Mouse (Mus musculus): ENCODE measurements at regions not wholly inside any gene's neighbourhood (a gene's known extent, or its start where the extent isn't known, plus 50 kb on each side); places are given as distances from the start of the nearest gene placed in this dataset.

- DNase-seq (ENCODE audit: low spot score): no peak
Observed at GRCm38 (mm10) chr1:133549816-133550215, 60.3 kb downstream of the Snrpe start.

GRCm38 (mm10) chr1:133548971-133549370, 61.1 kb downstream of the Snrpe start:
- no peak for DNase-seq (ENCODE audit: low spot score)

DNA sequence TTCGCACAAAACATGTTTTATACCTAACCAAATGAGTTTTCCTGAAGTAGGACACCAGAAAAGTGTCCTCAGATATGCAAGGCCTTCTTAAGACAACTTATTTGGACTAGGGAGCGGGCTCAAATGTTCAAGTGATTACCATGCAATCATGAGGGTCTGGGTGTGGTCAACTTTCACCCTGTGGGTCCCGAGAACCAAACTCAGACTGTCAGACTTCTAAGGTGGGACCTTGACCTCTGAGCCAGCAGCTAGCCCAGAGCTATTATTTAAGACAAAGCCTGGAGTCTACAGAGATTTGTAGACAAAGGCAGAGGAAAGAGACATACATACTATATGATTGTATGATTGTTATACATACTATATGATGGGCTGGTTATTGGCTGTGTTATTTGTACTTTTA, 62.5 kb downstream of the Snrpe start:
- no peak for DNase-seq (ENCODE audit: low spot score)

DNA sequence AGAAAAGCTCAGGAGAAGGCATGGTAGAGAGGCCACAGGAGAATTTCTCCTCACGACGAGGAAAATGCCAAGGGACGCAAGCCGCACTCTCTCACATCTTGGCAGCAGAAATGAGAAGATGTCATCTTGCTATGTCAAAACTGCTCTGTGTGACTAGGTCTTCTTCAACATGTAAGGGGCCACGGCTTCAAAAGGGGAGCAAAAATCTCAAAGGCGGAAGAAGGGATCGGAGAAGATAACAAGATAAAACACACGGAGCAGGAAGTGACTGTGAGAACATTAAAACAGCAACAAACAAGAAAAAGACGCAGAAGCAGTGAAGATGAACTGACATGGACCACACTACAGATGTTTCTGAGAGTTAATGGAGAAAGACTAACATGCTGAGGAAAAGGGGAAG, 65.1 kb downstream of the Snrpe start:
- DNase-seq (ENCODE audit: low spot score): no peak

DNA sequence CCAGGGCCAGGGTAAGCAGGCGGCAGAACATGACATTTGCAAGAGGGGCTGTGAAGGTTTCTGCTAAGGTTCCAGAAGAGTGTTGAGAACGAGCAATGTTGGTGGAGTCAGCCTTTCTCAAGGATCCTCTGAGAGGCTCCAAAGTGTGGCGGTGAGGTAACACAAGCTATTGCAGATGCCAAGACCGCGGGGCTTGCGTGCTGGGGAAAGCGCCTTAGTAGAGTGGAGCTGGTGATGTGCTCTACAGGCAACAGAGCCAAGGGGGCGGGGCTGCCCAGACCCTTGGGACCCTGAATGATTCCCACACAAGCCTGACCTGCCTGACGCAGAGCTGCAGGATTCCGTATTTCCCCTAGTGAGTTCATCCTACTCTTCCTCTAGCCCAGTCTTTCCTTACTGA, 66.3 kb downstream of the Snrpe start:
- DNase-seq (ENCODE audit: low spot score): no peak

DNA sequence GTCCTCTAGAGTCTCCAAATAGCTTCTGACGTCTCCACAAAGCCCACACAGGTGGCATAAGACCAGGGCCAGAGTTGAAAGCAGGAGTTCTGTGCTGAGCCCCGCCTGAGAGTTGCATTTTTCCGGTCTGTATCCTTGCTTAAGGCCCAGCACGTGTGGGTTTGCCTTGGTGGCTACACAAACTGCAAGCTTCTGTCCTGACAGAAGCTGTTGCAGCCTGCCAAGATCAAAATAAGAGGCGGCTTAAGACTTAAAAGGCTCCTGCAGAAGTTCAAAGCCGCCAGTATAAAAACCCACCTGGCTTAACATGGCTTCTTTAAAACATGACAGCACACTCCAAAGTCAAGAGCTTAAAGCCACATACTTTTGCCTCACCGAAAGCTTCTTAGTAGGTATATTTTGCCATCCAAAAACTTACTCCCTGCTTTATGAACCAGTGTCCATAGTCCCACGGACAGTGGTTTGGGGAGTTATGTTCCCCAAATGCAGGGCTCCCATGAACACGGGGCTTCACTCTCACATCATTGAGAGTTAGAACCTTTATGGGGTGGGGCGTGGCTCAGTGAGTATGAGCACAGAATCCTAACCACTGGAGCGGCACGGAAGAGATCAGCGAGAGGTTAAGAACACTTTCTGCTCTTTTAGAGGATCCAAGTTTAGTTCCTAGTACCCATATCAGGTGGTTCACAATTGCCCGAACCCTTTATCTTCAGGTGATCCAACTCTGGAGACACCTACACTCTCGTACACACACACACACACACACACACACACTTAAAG, 67.9 kb downstream of the Snrpe start:
- no peak for DNase-seq (ENCODE audit: low spot score)

DNA sequence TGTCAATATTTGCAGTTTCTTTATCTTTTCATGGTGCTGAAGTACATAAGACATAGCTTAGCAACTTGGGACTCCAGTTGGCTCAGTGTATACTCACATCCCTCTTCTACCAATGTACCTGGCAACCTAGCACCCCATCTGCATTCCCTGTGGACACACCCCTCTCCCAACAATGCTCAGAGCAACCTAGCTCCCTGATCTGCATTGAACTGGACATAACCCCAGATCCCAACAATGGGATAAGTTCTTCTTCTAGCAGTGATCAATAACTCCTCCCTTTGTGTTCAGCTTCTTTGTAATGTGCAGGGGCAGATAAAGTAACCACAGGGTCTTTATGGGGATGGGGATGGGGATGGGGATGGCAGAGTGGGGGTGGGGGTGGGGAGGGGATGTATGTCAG, 79.4 kb downstream of the Snrpe start:
- no peak for DNase-seq (ENCODE audit: low spot score)

DNA sequence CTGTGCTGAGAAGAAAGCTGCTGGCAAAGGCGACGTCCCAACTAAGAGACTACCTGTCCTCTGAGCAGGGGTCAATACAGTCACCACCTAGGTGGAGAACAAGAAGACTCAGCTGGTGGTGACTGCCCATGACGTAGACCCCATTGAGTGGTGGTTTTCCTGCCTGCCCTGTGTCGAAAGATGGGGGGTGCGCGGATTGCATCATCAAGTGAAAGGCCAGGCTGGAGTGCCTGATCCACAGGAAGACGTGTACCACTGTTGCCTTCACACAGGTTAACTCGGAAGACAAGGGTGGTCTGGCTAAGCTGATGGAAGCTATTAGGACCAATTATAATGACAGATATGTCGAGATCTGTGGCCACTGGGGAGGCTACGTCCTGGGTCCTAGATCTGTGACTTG, 80.3 kb downstream of the Snrpe start:
- no peak for DNase-seq (ENCODE audit: low spot score)

DNA sequence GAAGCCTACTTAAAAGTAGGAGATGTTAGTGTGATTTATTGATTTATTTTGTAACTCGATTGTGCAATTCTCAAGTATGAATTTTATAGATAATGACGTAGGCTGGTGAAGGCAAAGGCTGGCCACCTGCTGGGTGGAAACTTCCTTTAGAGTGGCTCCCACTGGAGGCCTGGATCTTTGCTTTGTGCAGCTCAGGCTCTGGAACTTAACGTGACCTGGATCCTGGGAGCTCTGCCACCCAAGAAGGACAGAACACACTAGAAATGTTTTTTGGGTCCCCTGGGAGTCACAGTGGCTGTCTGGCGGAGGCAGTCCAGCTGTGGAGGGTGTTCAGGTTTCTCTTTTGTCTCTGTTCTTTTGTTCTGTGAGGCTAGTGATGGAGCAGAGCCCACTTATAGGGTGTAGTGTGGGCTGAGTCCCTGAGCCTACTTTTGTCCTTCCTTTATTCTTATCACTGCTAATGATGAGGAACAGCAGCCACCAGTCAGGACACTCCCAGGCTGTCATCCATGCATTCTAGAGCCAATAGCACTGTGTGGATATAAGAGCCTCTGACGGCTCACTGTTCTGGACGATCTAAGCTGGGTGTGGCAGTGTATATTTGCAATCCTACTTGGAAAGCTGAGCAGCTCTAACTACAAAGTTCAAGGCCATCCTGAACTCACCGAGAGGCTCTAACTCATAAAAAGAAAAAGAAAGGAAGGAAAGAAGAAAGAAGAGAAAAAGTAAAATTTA, 82.3 kb downstream of the Snrpe start:
- DNase-seq (ENCODE audit: low spot score): no peak

- no peak for DNase-seq (ENCODE audit: low spot score)
Observed at GRCm38 (mm10) chr1:133522825-133523224, 87.3 kb downstream of the Snrpe start.

GRCm38 (mm10) chr1:133520652-133521051, 89.4 kb downstream of the Snrpe start:
- DNase-seq (ENCODE audit: low spot score): no peak

- DNase-seq (ENCODE audit: low spot score): no peak
Observed at GRCm38 (mm10) chr1:133517020-133517419, 92.8 kb upstream of the Sox13 start.

DNA sequence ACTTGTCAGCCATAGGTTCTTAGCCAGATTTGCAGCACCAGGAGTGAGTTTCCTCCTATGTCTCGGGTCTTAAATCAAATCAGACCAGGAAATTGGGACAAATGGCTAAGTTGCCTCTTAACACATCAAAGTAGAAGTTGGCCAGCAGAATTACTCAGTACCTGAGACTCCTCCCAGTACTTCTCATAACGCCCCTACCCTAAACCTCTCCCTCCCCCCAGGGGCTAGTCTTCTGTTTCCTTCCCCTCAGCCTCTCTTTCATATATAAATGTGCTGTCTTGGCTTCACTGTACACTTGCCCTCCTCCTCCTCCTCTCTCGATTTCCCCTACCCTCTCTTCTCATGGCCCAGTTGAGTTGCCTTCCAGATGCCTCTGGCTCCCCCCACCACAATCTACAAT, 79.9 kb upstream of the Sox13 start:
- no peak for DNase-seq (ENCODE audit: low spot score)

GRCm38 (mm10) chr1:133503336-133503735, 79.2 kb upstream of the Sox13 start:
- no peak for DNase-seq (ENCODE audit: low spot score)

GRCm38 (mm10) chr1:133501016-133501415, 76.8 kb upstream of the Sox13 start:
- no peak for DNase-seq (ENCODE audit: low spot score)

GRCm38 (mm10) chr1:133492986-133493741, 69.0 kb upstream of the Sox13 start:
- peak; percentile 17 for DNase-seq (ENCODE audit: low spot score)

DNA sequence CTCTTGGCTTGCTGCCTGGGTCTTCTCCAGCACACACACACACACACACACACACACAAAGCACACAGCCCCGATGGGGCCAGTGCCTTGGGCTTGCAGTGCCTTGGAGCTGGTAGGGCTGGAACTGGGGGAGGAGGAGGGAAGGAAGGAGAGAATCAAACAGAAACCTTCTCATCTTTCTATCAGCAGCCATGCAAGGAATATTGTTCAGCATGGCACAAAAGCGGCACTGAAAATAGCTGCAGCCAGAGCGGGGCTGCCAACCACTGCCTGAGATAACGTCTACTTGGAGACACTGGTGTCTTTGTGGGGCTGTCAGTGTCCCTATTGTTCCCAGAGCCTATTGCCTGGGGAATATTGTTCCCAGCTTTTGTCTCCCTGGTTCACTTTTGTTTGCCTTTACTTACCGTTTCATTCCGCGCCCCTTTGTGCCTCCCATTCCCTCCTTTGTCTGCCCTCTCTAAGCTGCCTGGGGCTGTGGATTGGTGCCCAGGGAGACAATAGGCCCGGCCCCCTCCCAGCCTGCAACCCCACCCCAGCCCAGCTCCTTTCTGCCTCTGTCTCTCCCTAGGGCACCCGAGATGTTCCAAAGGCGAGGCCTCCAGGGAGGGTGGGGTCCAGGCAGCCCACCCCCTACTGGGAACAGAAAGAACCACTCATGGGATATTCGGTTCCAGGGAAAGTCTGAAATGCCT, 68.3 kb upstream of the Sox13 start:
- DNase-seq (ENCODE audit: low spot score): peak; percentile 60

- no peak for DNase-seq (ENCODE audit: low spot score)
Observed at GRCm38 (mm10) chr1:133491857-133492290, 67.7 kb upstream of the Sox13 start.

GRCm38 (mm10) chr1:133487171-133487901, 63.2 kb upstream of the Sox13 start:
- DNase-seq (ENCODE audit: low spot score): no peak

- no peak for DNase-seq (ENCODE audit: low spot score)
Observed at GRCm38 (mm10) chr1:133486370-133486769, 62.2 kb upstream of the Sox13 start.

DNA sequence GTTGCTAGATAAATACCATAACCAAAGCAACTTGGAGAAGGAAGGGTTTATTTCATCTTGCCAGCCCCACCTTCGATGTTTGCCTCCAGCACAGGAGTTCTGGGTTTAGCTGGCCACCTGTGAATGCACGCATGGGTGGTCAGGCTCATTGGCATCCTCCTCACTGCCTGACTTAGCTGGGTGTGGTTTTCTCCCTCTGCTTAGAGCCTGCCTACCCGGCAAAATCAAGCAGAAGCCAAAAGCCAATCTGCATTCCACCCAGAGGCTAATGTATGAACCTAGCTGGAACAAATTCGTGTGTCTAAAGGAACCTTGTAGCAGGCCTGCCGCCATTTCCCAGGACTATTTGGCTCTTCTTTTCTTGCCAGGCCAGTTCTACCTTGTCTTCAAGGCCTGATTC, 58.7 kb upstream of the Sox13 start:
- no peak for DNase-seq (ENCODE audit: low spot score)

- DNase-seq (ENCODE audit: low spot score): no peak
Observed at GRCm38 (mm10) chr1:133474546-133474945, 50.4 kb upstream of the Sox13 start.
